Mouse (Mus musculus): ENCODE results near the gene Man1a.

Man1a gene

GRCm38 (mm10) chr10:54013143-54013791 lies 63.1 kb downstream of the Man1a start:
- DNase-seq, result no peak

GRCm38 (mm10) chr10:54009154-54009553 lies 67.3 kb downstream of the Man1a start:
- DNase-seq, result no peak

- DNase-seq, result no peak
Observed at GRCm38 (mm10) chr10:54006868-54007267, 69.5 kb downstream of the Man1a start.

- no peak for DNase-seq
Observed at GRCm38 (mm10) chr10:54005847-54006246, 70.6 kb downstream of the Man1a start.

- DNase-seq, result no peak
Observed at GRCm38 (mm10) chr10:54002936-54003335, 73.5 kb downstream of the Man1a start.

GRCm38 (mm10) chr10:53997301-53997700 lies 79.1 kb downstream of the Man1a start:
- DNase-seq, result no peak

- DNase-seq, result no peak
Observed at GRCm38 (mm10) chr10:53996216-53996615, 80.2 kb downstream of the Man1a start.

GRCm38 (mm10) chr10:53994591-53994990 lies 81.8 kb downstream of the Man1a start:
- DNase-seq, result no peak

- DNase-seq, result no peak
Observed at GRCm38 (mm10) chr10:53990434-53990833, 86.0 kb downstream of the Man1a start.

GRCm38 (mm10) chr10:53984894-53985293 lies 91.5 kb downstream of the Man1a start:
- no peak for DNase-seq

GRCm38 (mm10) chr10:53984086-53984485 lies 92.3 kb downstream of the Man1a start:
- no peak for DNase-seq

GRCm38 (mm10) chr10:53978647-53979046 lies 97.8 kb downstream of the Man1a start:
- DNase-seq, result no peak

GRCm38 (mm10) chr10:53974180-53974579 lies 102.2 kb downstream of the Man1a start:
- no peak for DNase-seq

- no peak for DNase-seq
Observed at GRCm38 (mm10) chr10:53959759-53960158, 116.7 kb downstream of the Man1a start.

- DNase-seq, result no peak
Observed at GRCm38 (mm10) chr10:53941597-53941996, 134.8 kb downstream of the Man1a start.

- no peak for DNase-seq
Observed at GRCm38 (mm10) chr10:53938199-53938598, 138.2 kb downstream of the Man1a start.

- DNase-seq, result no peak
Observed at GRCm38 (mm10) chr10:53936078-53936477, 140.3 kb downstream of the Man1a start.

GRCm38 (mm10) chr10:53929722-53930500 lies 146.5 kb downstream of the Man1a start:
- DNase-seq, result no peak

- no peak for DNase-seq
Observed at GRCm38 (mm10) chr10:53927904-53928303, 148.5 kb downstream of the Man1a start.

GRCm38 (mm10) chr10:53925456-53925855 lies 151.0 kb downstream of the Man1a start:
- no peak for DNase-seq

GRCm38 (mm10) chr10:53922236-53922635 lies 154.2 kb downstream of the Man1a start:
- DNase-seq, result no peak

GRCm38 (mm10) chr10:53917517-53917916 lies 158.9 kb downstream of the Man1a start:
- no peak for DNase-seq

- DNase-seq, result no peak
Observed at GRCm38 (mm10) chr10:53915719-53916118, 160.7 kb downstream of the Man1a start.

- no peak for DNase-seq
Observed at GRCm38 (mm10) chr10:53914974-53915609, 161.3 kb downstream of the Man1a start.
